Mouse (Mus musculus) left cerebral cortex, postnatal 14 days (tissue): ENCODE measurements around the gene Nup43. TPM values are rescaled to one million over a fixed set of nuclear protein-coding genes. Genes with fewer than 3 reads are reported as not detected.
"Not testable (repeated sequence)": the region's sequence is repeated elsewhere in the genome, so short reads cannot be mapped to it uniquely, and the experiment has no call there.

ENCODE experiments used
- DNase-seq, 2 experiments: peaks; one replicate each; pipeline ENCODE4 v3.0.0; 2021 to 2022; ENCODE audit warnings: low spot score in 2 of 2, mixed read lengths in 1 of 2
- intact Hi-C: fragments of 180-260 bp; cut with DNase I; formaldehyde crosslinking; loops from one replicate; pipeline ENCODE4 v1.15.1; 2025
- long read RNA-seq, 2 experiments: library from polyadenylated mRNA; stranded (forward); transcript quantifications; one replicate each; pipeline ENCODE4 v2.0.0; 2021
- total RNA-seq, 2 experiments: library from RNA; stranded (reverse); gene quantifications; 2 replicates each; pipeline ENCODE4 v1.2.3; 2021

Gene Nup43
- 1 to 10 TPM; 5.1 to 5.8 TPM for total RNA-seq
- long read RNA-seq, experiment 1, partial matches to known transcripts = 0 of 6 reads
- long read RNA-seq, experiment 1, other reads (novel, unspliced or antisense) = 2 of 6 reads
- long read RNA-seq, experiment 2, partial matches to known transcripts = 0 of 3 reads
- long read RNA-seq, experiment 2, other reads (novel, unspliced or antisense) = 0 of 3 reads

- intact Hi-C loops = no loop called here
- peak; percentile 92 to 93 for DNase-seq
Measured at GRCm38 (mm10) chr10:7667342-7667802, at the start of gene Nup43. TSS of gene Nup43 (plus strand) at chr10:7667503.

- intact Hi-C loops = not testable (repeated sequence)
Measured at GRCm38 (mm10) chr10:7617556-7617955, 49.7 kb upstream of the Nup43 start.

GRCm38 (mm10) chr10:7619821-7620241 lies 47.5 kb upstream of the Nup43 start:
- intact Hi-C loops = no loop called here

More at GRCm38 (mm10) chr10:7617556-7617955, 49.7 kb upstream of the Nup43 start:
- DNase-seq = not testable (repeated sequence)

GRCm38 (mm10) chr10:7620723-7621122 lies 46.6 kb upstream of the Nup43 start:
- intact Hi-C loops = no loop called here
- DNase-seq = no peak

More at GRCm38 (mm10) chr10:7619821-7620241, 47.5 kb upstream of the Nup43 start:
- no peak for DNase-seq

GRCm38 (mm10) chr10:7622378-7622777 lies 44.9 kb upstream of the Nup43 start:
- DNase-seq = no peak
- intact Hi-C loops = no loop called here

GRCm38 (mm10) chr10:7623861-7624518 lies 43.3 kb upstream of the Nup43 start:
- intact Hi-C loops = no loop called here
- DNase-seq = no peak

- no peak for DNase-seq
Measured at GRCm38 (mm10) chr10:7629092-7629491, 38.2 kb upstream of the Nup43 start.

GRCm38 (mm10) chr10:7630286-7630685 lies 37.0 kb upstream of the Nup43 start:
- intact Hi-C loops = no loop called here
- no peak for DNase-seq

More at GRCm38 (mm10) chr10:7629092-7629491, 38.2 kb upstream of the Nup43 start:
- intact Hi-C loops = no loop called here

- DNase-seq = no peak
- intact Hi-C loops = no loop called here
Measured at GRCm38 (mm10) chr10:7630951-7631720, 36.2 kb upstream of the Nup43 start.

- intact Hi-C loops = no loop called here
- no peak for DNase-seq
Measured at GRCm38 (mm10) chr10:7640366-7640765, 26.9 kb upstream of the Nup43 start.

- no peak for DNase-seq
- intact Hi-C loops = no loop called here
Measured at GRCm38 (mm10) chr10:7645911-7646310, 21.4 kb upstream of the Nup43 start.

GRCm38 (mm10) chr10:7649059-7649458 lies 18.2 kb upstream of the Nup43 start:
- no peak for DNase-seq
- intact Hi-C loops = no loop called here

GRCm38 (mm10) chr10:7651057-7651456 lies 16.2 kb upstream of the Nup43 start:
- intact Hi-C loops = no loop called here
- DNase-seq = no peak

GRCm38 (mm10) chr10:7662471-7663141 lies 4.7 kb upstream of the Nup43 start:
- no peak for DNase-seq
- intact Hi-C loops = no loop called here

GRCm38 (mm10) chr10:7663159-7664026 lies 3.9 kb upstream of the Nup43 start:
- intact Hi-C loops = no loop called here
- peak; percentile 90 to 92 for DNase-seq

GRCm38 (mm10) chr10:7664027-7664526 lies 3.2 kb upstream of the Nup43 start:
- no peak for DNase-seq
- intact Hi-C loops = no loop called here

- no peak for DNase-seq
- intact Hi-C loops = no loop called here
Measured at GRCm38 (mm10) chr10:7664889-7665288, 2.4 kb upstream of the Nup43 start.

- intact Hi-C loops = no loop called here
- peak in 1 of 2 experiments; percentile 38 for DNase-seq
Measured at GRCm38 (mm10) chr10:7673673-7674072, 6.4 kb downstream of the Nup43 start.
